8 mouse cellular contexts compared by ENCODE assay signal in the genomic region with DNA sequence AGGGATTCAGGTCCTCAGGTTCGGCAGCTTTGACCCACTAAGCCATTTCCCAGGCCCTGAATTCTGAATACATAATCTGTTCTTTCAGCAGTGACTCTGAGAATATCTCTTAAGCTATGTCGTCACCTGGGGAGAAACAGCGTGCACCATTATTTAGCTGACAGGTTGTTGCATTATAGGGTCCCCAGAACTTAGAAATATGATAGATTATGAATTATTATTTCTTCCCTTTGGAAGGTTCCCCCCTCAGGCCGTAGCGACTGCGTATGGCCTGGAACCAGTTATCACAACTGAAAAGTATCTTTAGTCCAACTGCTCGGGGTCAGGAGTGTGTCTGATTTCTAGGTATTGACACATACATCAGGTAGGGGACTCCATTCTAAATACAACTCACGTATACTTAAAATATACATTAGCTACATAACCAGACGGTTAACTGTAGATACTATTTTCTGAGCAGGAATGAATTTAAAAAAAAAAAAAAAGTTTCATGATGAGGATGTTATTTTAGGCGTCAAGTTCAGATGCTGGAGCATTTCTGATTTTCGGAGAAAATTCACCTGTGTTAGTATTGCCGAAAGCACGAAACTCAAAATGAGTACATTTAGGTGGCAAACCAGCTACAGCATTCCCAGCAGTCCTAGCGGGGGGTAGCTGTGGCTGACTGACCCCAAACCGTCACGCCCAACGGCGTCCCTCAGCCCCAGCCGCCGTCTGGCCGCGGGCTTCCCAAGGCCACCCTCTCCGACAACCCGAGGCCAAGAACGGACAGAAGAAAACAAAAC. TPM values are rescaled to one million over a fixed set of nuclear protein-coding genes. Genes with fewer than 3 reads are reported as not detected.
DNase-seq lines count a peak whose midpoint lies in the region; ATAC-seq and TF ChIP-seq lines count a peak whose summit lies in the region.

No protein-coding gene starts in this region.

- no peak for TF ChIP-seq CTCF in kidney, adult 2 months (conservative IDR thresholded peaks at IDR 0.05; ENCODE audit: insufficient read depth, insufficient read length, low read depth, low read length)

- H3K27me3 ChIP-seq in kidney, adult 2 months (replicated peaks; ENCODE audit: control insufficient read depth, insufficient read depth, low read length), result no peaks in the 10 kb centered on the region
- H3K27me3 ChIP-seq in hindbrain, embryonic 10.5 days (ENCODE audit: insufficient read depth, poor library complexity, severe bottlenecking), result no peaks in the 10 kb centered on the region
- H3K27me3 ChIP-seq in midbrain, embryonic 13.5 days, result no peaks in the 10 kb centered on the region

- no peak overlapping the region for H3K27ac ChIP-seq in kidney, adult 2 months (ENCODE audit: insufficient read depth, low read depth, low read length)
- peak overlapping the region; percentile 99 for H3K27ac ChIP-seq in hindbrain, embryonic 10.5 days
- H3K27ac ChIP-seq in midbrain, embryonic 13.5 days, result no peak overlapping the region

- no peaks in the 10 kb centered on the region for H3K4me1 ChIP-seq in kidney, adult 2 months (ENCODE audit: control insufficient read depth, insufficient read depth, low read length)
- peaks cover 50% of the 10 kb centered on the region for H3K4me1 ChIP-seq in hindbrain, embryonic 10.5 days (replicated peaks)
- H3K4me1 ChIP-seq in midbrain, embryonic 13.5 days (replicated peaks), result peaks cover 17% of the 10 kb centered on the region

- TF ChIP-seq POLR2A in kidney, adult 2 months (IDR thresholded peaks at IDR 0.05; ENCODE audit: low read depth, low read length), result no peak

- DNase-seq in kidney, adult 2 months, result no peak
- DNase-seq in kidney, adult 11 months, result no peak
- DNase-seq in Muller cell, postnatal 12 days (ENCODE audit: inconsistent ontology term), result peak; percentile 26
- DNase-seq in hindbrain, embryonic 10.5 days (ENCODE audit: low spot score), result no peak
- no peak for DNase-seq in urinary bladder, adult 2 months (ENCODE audit: low spot score)

- H3K4me3 ChIP-seq in kidney, adult 2 months (ENCODE audit: insufficient read depth, low read depth, low read length), result peak overlapping the region; percentile 83
- peak overlapping the region; percentile 69 for H3K4me3 ChIP-seq in hindbrain, embryonic 10.5 days
- H3K4me3 ChIP-seq in midbrain, embryonic 13.5 days (replicated peaks), result peak overlapping the region; percentile 67

- no peak for ATAC-seq in midbrain, embryonic 13.5 days
- ATAC-seq in monocyte, adult 5-6 weeks (replicated peaks; ENCODE audit: insufficient number of reproducible peaks, low FRiP score, low TSS enrichment, poor library complexity, severe bottlenecking), result no peak
- no peak for ATAC-seq in cerebellum, adult (ENCODE audit: insufficient number of reproducible peaks, low FRiP score, low TSS enrichment)

- no peaks in the 10 kb centered on the region for H3K9me3 ChIP-seq in hindbrain, embryonic 10.5 days
- no peaks in the 10 kb centered on the region for H3K9me3 ChIP-seq in midbrain, embryonic 13.5 days

- WGBS in kidney, adult 2 months, result 5% methylated on average over 25 of the region's 25 CpGs
- 14% methylated on average over 25 of the region's 25 CpGs for WGBS in hindbrain, embryonic 10.5 days
- 10% methylated on average over 25 of the region's 25 CpGs for WGBS in midbrain, embryonic 13.5 days

- peak overlapping the region; percentile 81 for H3K9ac ChIP-seq in midbrain, embryonic 13.5 days (replicated peaks)

- H3K4me2 ChIP-seq in midbrain, embryonic 13.5 days (replicated peaks), result peak overlapping the region; percentile 78

- H3K36me3 ChIP-seq in kidney, adult 2 months (ENCODE audit: control insufficient read depth, insufficient read depth, low read length), result no peaks in the 10 kb centered on the region
- peaks cover 36% of the 10 kb centered on the region for H3K36me3 ChIP-seq in hindbrain, embryonic 10.5 days
- H3K36me3 ChIP-seq in midbrain, embryonic 13.5 days, result 0 out of 2 replicates have a peak, but pooled peaks cover 3% of the 10 kb centered on the region

RNA-seq across cellular contexts. Expression of gene Fignl1, which starts 0.5 kb away (rescaled TPM):
- 0.10 and 0.28 TPM in 2 replicates for polyA plus RNA-seq in kidney, adult 2 months (2012; rRNA removed)
- 67.8 and 105 TPM in 2 replicates for polyA plus RNA-seq in hindbrain, embryonic 10.5 days (2016; fragmentation: Nextera tagmentation; extraction: Ambion mirVana)
- polyA plus RNA-seq in midbrain, embryonic 13.5 days (2015; fragmentation: Nextera tagmentation; extraction: Ambion mirVana), result 23.6 and 26.2 TPM in 2 replicates
- 1.8 to 4.7 TPM (median 4.7 TPM) in 3 replicates for total RNA-seq in monocyte, adult 5-6 weeks (2017)
- polyA plus RNA-seq in urinary bladder, adult 2 months (2012; rRNA removed), result 0.66 and 1.2 TPM in 2 replicates

Comparison
In these comparisons a context has a peak if more than half of its experiments do, and no peak if none do; other contexts are left out.
1. RNA of gene Fignl1, which starts 0.5 kb away (polyA plus RNA-seq): 67.8 to 105 TPM in hindbrain, embryonic 10.5 days and 23.6 to 26.2 TPM in midbrain, embryonic 13.5 days; 0.66 to 1.2 TPM in urinary bladder, adult 2 months and 0.10 to 0.28 TPM in kidney, adult 2 months; every median in the first group is over 10 times any median in the second.
2. Peak in every context shown above with its lines, with median percentiles within 50 percentile points of each other: H3K4me3 ChIP-seq.